Mouse (Mus musculus): ENCODE measurements around the gene Arsg. TPM values are rescaled to one million over a fixed set of nuclear protein-coding genes. Genes with fewer than 3 reads are reported as not detected.

Gene Arsg
- polyA plus RNA-seq, 1 experiment: 2.3 TPM

GRCm38 (mm10) chr11:109530030-109530429 lies 56.9 kb downstream of the Arsg start:
- WGBS: 90% methylated on average over 4 of the region's 4 CpGs
- DNase-seq (ENCODE audit: low read depth, low spot score): no peak

DNA sequence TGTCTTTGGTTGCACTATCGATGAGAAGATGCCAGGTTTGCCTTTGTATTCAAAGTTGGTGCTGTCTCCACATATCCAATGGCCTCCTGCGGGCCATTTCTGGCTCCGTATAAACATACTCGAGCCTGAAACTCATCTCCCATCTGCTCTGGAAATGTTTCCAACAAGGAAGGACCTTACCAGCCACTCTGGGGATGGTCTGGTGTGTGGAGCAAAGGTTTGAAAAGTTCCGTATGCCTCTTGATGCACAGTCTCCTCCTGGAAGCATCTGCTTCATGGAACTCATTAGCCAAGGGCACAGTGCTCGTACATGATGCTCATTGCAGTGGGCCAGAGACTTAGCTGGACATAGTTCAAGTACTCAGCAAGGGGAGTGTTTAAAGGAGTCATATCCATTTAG lies 62.8 kb downstream of the Arsg start:
- DNase-seq (ENCODE audit: low read depth, low spot score): no peak
- 91% methylated on average over 6 of the region's 6 CpGs for WGBS

GRCm38 (mm10) chr11:109536939-109537338 lies 63.8 kb downstream of the Arsg start:
- 70% methylated on average over 5 of the region's 5 CpGs for WGBS
- no peak for DNase-seq (ENCODE audit: low read depth, low spot score)

GRCm38 (mm10) chr11:109539290-109539689 lies 66.1 kb downstream of the Arsg start:
- 70% methylated on average over 6 of the region's 6 CpGs for WGBS
- no peak for DNase-seq (ENCODE audit: low read depth, low spot score)

DNA sequence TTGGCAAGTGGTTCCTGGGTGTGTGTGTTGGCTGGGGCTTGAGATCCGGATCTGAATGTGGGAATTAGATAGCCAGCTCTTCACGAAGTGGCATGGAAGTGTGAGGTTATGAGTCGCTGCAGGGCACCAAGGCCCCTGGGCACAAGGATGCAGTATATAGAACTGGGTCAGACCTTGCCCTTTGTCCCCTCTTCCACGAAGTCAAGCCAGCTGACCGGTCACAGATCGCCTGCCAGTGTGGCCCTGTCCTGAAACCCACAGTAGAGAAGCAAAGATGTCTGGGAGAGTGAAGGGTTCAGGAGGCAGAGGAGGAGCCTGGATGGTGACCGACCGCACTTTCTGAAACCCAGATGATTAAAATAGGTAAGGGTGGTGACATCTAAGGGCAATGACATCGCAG lies 70.3 kb downstream of the Arsg start:
- DNase-seq (ENCODE audit: low read depth, low spot score): no peak
- WGBS: 90% methylated on average over 9 of the region's 9 CpGs

- no peak for DNase-seq (ENCODE audit: low read depth, low spot score)
- 43% methylated on average over 7 of the region's 7 CpGs for WGBS
Observed at GRCm38 (mm10) chr11:109544432-109544831, 71.3 kb downstream of the Arsg start.

DNA sequence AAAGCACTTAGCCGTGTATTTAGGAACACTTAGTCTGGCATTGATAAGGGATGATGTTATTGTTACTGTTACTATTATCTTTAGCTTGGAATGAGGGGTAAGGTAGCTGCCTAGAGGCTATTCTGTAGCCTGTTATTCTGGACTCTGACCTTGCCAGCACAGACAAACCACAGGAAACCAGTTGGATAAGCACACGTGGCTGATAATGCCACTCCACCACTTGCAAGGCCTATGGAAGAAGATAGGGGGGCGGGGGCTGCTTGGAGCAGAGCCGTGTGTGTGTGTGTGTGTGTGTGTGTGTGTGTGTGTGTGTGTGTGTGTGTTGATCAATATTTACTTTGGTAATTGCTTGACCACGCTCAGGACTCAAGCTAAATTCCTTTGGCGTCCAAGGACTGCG lies 72.1 kb downstream of the Arsg start:
- WGBS: 31% methylated on average over 7 of the region's 7 CpGs
- no peak for DNase-seq (ENCODE audit: low read depth, low spot score)

DNA sequence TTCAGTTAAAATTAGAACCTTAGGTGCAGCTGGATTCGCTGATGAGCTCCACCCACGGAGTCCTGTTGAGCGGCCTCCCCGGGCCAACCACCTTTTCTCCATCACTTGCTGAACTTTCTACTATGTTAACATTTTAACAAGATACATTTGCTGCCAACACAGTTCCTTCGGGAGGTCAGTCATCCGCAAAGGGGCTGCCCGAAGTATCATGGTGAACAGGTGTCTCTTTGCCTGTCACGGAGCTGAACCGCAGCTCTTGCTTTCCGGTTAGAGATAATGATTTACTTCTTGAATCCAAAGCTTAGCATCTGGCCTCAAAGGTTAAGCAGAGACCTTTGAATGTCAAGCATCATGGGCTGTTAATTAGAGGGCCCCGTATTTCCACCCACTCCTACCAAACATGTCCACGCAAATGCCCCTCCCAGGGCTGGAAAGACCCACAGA lies 72.5 kb downstream of the Arsg start:
- no peak for DNase-seq (ENCODE audit: low read depth, low spot score)
- WGBS: 28% methylated on average over 12 of the region's 12 CpGs

- no peak for DNase-seq (ENCODE audit: low read depth, low spot score)
- 58% methylated on average over 16 of the region's 16 CpGs for WGBS
Observed at GRCm38 (mm10) chr11:109546305-109547001, 73.3 kb downstream of the Arsg start.

DNA sequence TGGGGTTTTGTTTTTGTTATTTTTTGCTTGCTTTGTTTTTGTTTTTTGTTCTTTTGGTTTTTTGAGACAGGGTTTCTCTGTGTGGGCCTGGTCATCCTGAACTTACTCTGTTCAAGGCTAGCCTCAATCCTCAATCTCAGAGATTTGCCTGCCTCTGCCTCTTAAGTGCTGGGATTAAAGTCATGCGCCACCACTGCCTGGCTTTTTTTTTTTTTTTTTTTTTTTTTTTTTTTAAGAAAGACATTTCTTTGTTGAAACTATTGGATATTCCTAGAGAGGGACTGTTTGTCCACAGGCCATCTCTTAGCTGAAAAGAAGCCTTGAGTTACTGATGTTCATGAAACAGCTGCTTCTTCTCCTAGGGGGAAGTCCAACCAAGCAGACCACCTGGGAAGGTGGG lies 74.5 kb downstream of the Arsg start:
- DNase-seq (ENCODE audit: low read depth, low spot score): no peak
- 100% methylated on average over 1 of the region's 1 CpGs for WGBS

- 56% methylated on average over 5 of the region's 5 CpGs for WGBS
- DNase-seq (ENCODE audit: low read depth, low spot score): no peak
Observed at GRCm38 (mm10) chr11:109549599-109550290, 76.6 kb downstream of the Arsg start.

DNA sequence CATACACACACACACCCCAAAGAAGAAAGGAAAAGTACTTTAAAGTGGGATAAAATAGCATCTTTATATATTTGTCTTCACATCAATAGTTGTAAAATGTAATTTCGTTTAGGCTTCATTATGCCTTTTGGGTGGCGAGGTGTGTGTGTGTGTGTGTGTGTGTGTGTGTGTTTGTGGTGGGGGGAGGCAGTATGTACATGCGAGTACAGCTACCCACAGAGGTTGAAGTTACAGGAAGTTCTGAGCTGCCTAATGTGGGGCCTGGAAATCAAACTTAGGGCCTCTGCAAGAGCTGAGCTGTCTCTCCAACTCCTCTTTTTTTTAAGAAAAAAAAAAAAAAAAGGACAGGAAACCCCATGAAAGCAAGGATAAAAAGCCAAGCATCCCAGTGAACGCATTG lies 80.7 kb downstream of the Arsg start:
- 57% methylated on average over 4 of the region's 4 CpGs for WGBS
- DNase-seq (ENCODE audit: low read depth, low spot score): no peak

GRCm38 (mm10) chr11:109554443-109554842 lies 81.3 kb downstream of the Arsg start:
- DNase-seq (ENCODE audit: low read depth, low spot score): peak; percentile 32
- 23% methylated on average over 3 of the region's 3 CpGs for WGBS

- 41% methylated on average over 6 of the region's 6 CpGs for WGBS
- DNase-seq (ENCODE audit: low read depth, low spot score): no peak
Observed at GRCm38 (mm10) chr11:109556130-109556529, 83.0 kb downstream of the Arsg start.

- no peak for DNase-seq (ENCODE audit: low read depth, low spot score)
- WGBS: 89% methylated on average over 11 of the region's 11 CpGs
Observed at GRCm38 (mm10) chr11:109557419-109557818, 84.2 kb downstream of the Arsg start.

DNA sequence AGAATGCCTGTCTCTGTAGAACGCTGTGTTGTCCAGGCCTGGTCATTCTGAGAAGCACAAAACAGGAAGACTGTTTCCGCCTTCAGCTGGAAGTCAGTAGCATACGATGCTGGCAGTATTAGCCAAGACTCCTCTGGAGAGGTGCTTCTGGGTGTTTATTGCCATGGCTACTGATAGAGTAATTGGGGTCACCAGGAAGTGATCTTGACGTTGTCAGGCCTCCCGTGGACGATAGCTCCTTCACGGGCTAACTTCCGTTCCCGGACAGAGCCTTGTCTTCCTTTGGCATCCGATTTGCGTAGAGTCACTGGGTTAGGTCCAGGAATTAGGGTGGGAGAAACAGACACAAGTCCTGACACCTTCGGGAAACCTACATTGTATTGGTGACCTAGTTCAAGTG lies 86.1 kb downstream of the Arsg start:
- DNase-seq (ENCODE audit: low read depth, low spot score): no peak
- 87% methylated on average over 12 of the region's 12 CpGs for WGBS

DNA sequence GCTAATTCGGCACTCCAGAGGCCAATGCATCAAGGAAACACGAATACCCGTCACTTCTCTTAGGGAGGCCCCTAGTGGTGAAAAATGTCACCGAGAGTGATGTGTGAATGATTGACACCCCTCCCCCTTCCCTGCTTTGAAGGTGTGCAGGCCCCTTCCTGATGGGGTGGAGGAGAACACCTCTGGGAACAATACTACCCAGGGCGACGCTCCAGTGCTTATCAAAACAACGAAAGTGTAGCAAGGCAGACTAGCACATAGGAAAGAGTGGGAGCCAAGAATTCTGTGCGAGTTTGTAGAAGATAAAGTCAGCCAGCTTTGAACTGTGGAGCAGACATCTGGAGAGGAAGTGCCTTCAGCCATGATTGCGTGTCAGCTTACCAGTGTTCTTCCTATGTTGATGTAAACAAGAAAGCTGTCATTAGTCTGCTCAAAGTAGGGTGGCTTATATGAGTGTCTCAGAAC lies 87.7 kb downstream of the Arsg start:
- 20% methylated on average over 9 of the region's 9 CpGs for whole genome bisulfite sequencing
- DNase-seq (ENCODE audit: low read depth, low spot score): peak; percentile 33

GRCm38 (mm10) chr11:109561445-109561844 lies 88.3 kb downstream of the Arsg start:
- no peak for DNase-seq (ENCODE audit: low read depth, low spot score)
- WGBS: 74% methylated on average over 3 of the region's 3 CpGs

GRCm38 (mm10) chr11:109563708-109564107 lies 90.5 kb downstream of the Arsg start:
- 43% methylated on average over 4 of the region's 4 CpGs for WGBS
- no peak for DNase-seq (ENCODE audit: low read depth, low spot score)

DNA sequence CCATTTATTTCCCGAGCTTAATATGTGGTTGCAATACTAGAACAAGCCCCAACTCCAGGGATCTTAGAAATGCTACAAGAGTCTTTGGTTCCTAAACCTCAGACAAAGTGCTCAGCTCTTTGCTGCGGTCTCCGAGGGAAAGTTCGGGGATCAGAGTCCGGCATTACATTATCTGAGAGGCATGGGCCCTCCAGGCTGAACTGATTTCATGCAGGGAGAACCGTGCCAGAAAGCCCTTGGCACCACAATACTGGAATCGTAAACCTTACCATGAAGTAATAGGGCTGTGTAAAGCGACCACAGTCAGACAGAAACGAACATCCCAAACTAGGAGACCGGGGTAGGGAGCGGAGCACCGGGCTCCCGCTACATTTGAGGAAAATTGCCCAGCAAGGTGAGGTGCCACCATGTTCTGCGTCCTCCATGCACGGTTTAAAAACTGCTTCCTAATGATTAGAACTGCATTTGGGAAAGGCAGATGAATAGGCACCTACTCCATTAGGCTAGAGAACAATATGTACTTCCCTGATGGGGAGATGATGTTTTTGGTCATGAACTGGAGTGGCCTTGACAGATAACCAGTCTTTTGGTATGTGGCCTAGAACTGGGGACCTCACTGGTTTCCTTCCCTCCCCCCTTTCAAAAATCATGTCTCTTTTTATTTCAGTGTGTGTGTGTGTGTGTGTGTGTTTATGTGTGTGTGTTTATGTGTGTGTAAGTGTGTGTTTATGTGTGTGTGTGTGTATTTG lies 91.5 kb downstream of the Arsg start:
- DNase-seq (ENCODE audit: low read depth, low spot score): no peak
- WGBS: 55% methylated on average over 15 of the region's 15 CpGs
